Mouse (Mus musculus): ENCODE data around the gene Foxn1.
A peak's percentile ranks its signal among the peaks of the same experiment; 100 is the strongest.

Gene Foxn1

DNA sequence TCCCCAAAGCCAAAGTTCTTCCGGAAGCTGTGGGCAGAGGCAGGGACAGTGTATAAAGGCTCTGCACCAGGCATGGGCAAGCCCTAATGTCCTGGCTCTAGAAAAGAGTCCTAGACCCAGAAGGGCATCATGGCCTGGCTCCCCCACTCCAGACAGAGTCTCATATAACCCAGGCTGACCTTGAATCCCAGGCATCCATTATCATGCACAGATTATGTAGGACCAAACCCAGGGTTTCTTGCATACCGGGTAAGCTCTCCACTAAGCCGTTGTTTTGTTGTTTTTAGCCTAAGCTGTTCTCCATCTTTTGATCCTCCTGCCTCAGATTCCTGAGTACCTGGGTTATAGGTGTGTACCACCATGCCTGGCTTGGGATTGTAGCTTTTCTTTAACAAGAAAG, 14.6 kb upstream of the Foxn1 start:
- no peak for DNase-seq (ENCODE audit: low read depth, low spot score)

DNA sequence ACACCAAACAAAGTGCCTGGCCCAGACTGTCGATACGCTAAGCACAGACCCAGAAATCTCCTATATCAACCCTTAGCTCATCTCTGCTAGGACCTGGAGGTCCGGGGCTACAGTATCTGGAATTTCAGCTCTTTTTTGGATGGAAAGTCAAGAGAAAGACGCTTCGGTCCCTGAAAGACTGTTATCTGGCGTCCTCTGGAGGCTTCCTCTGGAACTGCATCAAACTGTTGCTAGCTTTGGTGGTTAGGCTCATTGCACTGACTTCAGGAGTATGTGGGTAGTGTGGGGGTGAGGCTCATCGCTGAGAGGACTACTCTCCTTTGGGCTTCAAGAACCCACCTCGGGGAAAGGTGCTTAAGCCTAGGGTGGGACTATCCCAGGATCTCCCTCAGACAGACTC, 13.3 kb upstream of the Foxn1 start:
- DNase-seq (ENCODE audit: low read depth, low spot score) = peak; percentile 80

DNA sequence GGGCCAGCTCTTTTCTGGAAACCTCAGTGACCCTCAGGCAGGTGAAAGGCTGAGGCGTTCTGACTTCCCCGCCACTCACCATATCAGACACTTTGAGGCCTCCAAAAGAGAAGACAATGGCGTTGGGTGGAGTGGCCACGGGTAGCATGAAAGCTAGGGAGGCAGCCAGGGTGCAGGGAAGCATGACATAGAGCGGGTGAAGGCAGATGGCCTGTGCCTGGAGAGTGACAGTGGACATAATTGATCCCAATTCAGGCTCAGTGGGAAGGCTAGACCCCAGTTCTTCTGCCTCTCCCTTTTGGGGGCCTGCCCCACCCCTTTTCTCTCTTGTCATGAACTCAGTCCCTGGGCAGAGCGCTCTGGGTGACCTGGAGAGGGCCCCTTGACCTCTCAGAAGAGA, 11.9 kb upstream of the Foxn1 start:
- DNase-seq (ENCODE audit: low read depth, low spot score) = no peak

DNA sequence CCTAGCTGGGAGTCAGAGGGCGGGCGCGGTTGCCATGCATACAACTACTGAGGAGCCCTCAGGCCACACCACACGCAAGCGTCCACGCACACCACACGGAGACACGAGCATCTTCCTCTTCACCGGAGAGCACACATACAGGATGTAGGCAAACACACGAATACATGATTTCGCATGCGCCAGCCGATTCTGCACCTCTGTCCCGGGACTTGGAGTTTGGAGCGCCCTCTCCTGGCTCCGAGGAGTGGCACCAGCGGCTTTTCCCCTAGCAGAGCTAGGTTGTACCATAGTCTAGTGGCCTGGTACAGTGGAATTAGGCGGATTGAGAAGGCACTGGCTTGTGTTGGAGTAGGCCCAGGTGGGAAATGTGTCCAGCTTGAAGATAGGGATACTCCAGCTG, 11.0 kb upstream of the Foxn1 start:
- peak; percentile 77 for DNase-seq (ENCODE audit: low read depth, low spot score)

DNA sequence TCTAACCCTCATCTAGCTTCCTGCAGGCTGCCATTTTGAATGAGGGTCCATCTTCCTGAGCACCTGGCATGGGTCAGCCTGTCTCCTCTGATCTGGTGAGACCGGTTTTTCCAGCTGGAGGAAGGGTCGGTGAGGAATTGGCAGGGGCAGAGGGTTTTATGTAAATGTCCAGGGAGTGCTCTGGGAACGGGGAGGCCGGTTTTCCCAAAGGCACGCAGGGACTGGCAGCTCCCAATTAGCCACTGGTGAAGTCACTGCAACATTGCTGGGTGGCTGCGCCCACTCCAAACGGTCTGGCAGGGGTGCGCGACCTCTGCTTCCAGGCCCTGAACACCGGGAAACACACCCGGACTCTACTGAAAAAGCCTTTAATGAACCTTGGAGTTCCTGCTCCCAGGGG, 10.6 kb upstream of the Foxn1 start:
- no peak for DNase-seq (ENCODE audit: low read depth, low spot score)

DNA sequence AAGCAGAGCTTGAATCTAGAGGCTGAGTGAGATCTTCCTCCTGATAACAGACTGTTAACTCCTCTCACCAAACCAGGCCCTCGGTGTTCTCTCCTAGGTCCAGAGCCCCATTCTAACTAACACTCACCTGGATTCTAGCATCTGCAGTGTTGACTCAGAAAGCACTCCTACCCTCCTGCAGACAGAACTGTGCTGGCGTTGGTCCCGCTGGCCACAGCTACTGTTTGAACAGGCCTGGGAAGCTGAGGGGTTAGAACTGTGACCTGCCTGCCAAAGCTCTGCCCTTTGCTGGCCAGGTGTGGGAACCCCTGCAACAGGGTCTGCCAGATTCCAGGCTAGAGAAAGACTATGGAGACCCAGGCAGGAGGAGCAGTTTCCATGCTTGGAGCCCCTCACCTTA, 6.4 kb upstream of the Foxn1 start:
- DNase-seq (ENCODE audit: low read depth, low spot score) = no peak

DNA sequence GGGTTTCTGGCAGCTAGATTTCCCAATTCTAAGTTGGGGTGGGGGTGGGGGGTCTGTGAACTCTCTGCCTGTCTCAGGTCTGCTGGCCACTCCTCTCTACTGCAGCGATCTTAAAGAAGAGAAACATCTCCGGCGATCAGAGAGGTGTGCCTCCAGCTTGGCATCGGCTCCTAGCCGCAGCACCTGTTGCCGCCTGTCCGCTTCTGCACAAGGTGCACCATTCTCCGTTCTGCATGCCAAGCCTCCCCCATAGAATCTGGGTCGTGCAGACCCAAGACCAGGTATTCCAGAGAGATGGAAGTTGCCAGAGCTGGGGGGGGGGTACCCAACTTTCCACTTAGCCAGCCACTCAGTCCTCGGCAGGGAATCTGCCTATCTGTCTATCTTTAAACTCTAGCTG, 582 bp downstream of the Foxn1 start:
- no peak for DNase-seq (ENCODE audit: low read depth, low spot score)

DNA sequence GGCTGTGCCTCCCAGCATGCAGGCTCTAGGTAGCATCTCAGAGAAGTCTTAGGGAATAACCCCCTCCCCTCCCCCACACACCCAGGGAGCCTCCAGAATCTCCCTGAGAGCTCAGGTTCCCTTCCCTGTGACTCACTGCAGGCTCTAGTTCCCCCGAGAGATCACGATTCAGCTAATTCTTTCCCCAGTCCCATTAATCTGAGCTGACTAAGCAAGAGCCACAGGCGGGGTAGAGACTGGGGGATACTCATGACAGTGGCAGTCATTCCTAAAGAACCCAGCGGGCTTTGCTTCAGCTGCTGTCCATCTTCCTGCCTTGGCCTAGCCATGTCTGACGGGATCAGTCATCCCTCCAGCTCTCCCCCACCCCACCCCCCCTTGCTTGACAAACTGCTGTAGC, 3.7 kb downstream of the Foxn1 start:
- no peak for DNase-seq (ENCODE audit: low read depth, low spot score)

DNA sequence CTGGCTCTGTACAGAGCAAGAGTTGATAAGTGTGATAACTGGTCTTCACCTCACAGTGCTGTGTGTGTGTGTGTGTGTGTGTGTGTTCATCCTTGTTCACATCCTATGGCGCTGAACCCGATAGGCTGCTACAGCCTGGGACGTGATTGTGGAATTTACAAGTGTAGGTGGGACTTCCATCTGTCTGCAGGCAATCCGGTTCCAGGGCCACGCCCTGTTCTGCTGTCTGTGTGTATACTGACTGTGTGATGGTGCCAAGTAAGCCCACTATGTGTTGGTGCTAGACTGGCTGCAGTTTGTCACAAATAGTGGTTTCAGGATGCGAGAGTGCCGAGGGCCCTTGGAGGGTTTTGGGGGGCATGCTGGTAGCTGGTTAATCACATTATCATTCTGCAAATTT, 4.1 kb downstream of the Foxn1 start:
- DNase-seq (ENCODE audit: low read depth, low spot score) = no peak

DNA sequence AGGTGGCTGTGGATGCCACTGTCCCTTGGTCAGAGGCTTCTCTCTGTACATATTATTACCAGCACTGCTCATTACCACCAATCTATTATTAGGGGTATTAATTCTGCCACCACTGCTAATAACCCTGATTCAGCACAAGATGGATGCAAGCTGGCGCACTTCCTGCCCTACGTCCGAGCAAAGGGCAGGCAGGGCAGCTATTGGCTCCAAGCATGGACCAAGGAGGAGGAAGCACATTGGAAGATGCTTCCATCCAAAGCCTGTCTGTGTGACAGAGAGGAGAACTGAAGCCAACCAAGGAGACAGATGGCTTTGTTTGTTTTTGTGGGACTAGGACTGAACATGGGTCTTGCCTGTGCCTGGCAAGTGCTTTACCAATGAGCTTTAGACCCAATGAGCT, 5.4 kb downstream of the Foxn1 start:
- DNase-seq (ENCODE audit: low read depth, low spot score) = no peak

DNA sequence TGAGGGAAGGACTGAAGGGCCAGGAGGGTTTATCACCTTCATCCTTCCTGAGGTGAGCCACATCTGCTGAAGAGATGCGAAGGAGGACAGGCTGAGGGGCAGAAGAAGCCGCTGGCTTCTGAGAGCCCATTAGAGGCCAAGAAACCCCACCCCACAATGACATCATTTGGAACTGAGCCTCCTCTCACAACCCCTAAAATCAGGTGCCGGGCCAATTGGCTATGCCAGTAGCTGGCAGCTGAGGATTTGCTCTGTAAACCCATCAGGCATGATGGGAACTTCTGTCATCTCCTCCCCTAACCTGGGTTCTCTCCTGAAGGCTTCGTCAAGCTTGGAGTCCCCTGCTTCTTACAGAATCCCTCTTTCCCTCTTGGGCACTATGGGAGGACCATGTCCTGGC, 6.0 kb downstream of the Foxn1 start:
- no peak for DNase-seq (ENCODE audit: low read depth, low spot score)

DNA sequence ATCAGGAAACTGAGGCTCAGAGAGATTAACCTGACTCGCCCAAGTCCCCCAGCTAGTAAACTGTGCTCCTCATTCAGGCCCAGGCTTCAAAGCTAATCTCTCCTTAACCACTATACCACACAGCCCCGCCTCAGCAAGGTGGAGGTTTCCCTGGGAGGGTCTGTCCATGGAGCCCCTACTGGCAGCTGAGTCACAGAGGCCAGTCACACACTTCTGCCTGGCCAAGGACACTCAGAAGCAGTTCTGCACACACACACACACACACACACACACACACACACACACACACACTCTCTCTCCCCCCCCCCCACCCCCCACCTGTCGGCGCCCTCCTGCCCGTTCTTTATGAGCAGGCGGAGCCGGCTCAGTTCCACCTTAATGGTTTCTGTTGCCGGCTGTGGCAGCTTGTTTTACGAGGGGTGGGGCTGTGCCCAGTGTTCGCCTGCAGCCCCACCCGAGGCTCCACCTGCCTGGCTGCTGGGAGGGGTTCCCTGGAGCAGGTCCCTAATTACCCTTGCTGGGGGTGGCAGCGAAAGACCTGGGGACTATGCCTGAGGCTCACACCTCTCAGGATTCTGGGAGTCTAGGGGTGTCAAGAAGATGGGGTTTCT, 8.7 kb downstream of the Foxn1 start:
- DNase-seq (ENCODE audit: low read depth, low spot score) = peak; percentile 40

DNA sequence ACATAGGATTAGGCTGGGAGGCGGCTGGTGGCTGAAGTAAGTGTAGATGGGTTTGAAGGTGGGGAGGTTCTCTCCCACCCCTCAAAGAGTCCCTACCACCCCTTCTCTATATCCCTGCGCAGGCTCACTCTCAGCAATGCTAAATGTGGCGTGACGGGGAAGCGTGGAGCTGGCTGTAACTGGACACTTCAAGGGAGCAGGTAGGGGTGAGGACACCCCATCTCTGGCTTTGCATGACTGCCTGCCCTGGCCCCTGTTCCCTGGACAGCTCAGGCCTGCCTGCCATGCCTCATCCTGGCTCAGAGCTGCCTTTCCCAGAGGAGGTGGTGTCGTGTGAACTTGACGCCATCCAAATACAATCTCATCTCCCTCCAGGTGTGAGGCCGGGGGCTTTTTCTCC, 12.2 kb downstream of the Foxn1 start:
- DNase-seq (ENCODE audit: low read depth, low spot score) = no peak

DNA sequence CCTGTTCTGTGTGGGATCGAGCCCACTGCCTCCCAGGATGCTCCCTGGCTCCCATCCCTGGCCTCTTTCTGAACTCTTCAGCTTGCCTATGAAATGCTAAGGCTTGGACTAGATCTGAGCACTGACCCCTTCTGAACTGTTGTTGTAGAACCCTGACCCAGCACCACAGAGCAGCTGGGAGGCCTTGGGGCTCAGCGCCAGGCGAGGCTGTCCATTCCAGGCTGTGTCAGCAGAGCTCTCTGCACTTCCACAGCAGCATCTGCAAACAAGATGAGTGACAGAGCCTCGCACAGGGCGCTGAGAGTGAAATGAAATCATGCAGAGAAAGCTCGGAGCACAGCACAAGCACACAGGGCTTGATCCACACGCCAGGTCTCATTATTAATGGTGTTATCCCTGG, 13.7 kb downstream of the Foxn1 start:
- DNase-seq (ENCODE audit: low read depth, low spot score) = no peak

DNA sequence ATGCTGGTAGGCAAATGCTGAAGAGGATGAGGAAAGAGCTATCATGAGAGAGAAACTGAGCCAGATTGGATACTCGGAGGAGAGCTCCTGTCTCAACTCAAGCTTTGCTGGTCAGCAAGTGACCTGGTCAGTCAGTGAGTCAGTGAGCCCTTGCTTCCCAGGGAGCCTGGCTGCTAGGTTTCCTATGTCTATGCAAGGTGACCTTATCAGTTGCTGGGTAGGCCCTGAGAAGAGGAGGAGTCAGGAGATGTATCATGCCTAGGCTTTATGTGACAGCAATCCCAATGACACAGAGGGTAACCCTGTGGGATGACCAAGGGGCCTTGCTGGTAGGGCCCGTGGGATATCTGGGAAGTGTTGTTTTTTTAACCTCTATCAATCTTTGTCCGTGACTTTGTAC, 14.2 kb downstream of the Foxn1 start:
- no peak for DNase-seq (ENCODE audit: low read depth, low spot score)

DNA sequence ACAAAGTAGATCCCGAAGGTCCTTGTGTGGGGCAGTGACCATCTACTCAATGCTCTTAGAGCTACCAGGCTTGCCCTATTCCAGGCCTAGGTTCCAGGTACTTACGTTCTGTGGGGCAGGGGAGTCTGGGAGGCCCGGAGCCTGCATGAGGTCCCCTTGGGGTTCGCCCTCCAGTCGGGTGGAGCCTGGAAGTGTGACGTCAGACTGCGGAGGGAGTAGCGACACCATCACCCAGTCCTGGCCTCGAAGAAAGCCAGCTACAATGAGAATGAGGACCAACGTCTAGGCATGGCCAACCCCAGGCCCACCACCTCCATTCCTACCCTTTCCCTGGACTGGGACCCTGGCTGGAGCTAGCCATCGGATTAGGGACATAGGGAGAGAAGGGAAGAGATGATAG, 14.6 kb downstream of the Foxn1 start:
- no peak for DNase-seq (ENCODE audit: low read depth, low spot score)

DNA sequence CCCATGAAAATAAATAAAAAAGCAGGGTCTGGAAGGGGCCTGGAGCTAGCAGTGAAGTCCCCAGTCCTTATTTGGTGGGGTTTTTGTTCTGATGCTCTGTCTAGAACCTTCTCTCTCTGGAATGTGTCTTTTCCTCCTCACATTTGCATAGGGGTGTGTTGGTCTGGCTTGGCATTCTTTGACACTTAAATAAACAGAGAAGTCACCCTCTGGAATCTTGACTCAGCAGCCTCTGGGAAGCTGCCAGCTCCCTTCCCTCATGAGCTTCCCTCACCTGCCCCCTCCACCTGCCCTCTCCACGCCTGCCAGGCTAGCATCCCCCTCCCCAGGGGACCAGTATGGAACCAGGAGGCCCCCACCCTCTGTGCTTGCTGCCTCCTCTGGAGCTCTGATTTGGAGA, 16.0 kb downstream of the Foxn1 start:
- no peak for DNase-seq (ENCODE audit: low read depth, low spot score)

DNA sequence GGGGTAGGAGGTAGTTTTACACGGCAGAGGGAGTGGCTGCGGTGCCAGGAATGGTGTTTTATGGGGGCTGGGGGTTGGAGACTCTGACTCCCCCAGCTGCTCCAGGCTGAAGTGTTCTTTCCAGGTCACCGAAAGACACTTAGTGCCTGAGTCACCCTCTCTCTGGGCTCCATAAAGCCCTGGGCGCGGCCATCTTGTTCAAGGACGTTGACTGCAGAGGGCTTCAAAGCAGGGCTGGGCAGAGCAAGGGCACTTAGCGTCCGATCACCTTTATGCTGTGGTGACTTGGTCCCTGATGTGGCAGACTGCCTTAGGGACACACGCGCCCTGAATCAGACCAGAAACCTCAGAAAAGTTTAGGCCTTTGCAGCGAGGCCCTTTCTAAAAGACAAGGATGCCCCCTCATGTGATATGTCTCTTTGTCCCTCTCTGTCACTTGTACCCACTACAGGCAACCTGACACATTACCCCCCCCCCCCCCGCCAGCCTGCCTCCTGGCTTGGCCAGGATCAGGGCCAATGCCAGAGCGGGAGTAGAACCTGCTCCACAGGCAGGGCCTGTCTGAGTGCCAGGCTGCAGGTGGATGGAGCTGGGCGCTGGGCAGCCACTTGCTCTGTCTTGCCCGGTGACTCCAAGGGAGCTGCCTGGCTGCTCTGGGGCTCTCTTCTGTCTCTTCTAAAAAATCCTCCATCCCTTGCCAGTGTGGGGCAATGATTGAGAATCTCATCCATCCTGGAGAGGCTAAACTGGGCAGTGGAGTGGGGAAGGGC, 18.7 kb downstream of the Foxn1 start:
- no peak for DNase-seq (ENCODE audit: low read depth, low spot score)

DNA sequence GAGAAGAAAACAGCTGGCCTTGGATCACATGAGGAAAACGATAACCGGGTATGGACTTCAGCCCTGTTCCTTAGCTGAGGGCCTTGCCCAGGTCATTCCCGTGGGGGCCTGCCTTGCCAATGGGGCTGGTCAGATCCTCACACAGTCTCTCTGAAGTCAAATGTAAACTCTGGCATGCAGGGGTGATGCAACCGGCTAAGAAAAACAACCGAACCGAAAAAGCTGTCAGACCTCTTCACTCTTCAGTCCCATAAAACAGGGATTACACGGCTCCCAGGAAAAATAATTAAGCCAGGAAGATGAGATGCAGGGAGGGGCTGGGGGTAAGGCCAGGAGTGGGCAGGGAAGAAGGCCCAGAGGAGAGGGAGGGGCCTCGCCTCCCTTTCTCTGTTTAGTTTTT, 22.3 kb downstream of the Foxn1 start:
- no peak for DNase-seq (ENCODE audit: low read depth, low spot score)

DNA sequence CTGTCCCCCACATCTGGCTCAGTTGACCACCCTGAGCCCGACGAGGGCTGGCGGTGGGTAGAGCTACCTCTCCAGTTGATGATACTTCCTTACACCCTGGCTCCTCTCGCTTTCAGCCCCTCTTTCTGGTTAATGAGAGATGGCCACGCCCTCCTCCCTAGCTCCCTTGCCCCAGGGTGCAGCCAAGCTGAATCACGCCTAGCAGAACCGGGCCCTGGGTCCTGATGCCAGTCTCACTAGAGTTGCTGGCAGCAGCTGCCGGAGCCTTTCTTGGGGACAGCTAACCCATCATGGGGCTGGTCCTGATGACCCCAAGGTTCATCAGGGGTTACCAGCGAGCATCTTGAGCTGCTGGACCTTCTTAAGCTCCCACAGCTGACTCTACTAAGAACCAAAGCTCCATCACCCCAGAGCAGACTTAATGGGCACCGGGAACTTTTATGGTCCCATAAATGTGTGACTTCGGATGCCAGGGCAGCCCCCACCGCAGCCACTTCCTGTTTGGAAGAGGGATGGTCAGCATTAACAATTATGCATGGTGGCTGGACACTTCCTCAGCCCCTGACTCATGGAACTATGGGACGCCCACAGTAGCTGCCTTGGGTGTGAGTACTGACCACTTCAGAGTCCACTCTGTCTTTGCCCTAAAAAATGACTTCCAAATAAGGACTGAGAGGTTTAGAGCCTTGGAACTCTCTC, 22.9 kb downstream of the Foxn1 start:
- DNase-seq (ENCODE audit: low read depth, low spot score) = no peak

DNA sequence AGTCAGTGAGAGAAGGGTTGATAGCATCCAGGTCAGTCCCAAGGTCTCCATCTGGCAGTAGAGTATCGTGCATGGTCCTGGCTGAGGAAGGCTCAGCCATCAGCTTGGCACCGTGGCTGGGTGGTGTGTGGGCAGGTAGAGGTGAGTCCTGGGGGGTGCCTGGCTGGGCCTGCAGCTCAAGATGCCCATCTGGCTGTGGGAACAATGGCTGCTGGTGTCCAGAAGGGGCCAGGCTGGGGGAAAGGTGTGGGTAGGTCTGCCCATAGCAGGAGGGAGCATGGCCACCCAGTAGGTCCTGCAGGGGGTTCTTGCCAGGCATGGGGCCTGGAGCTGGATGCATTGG, 25.6 kb downstream of the Foxn1 start:
- DNase-seq (ENCODE audit: low read depth, low spot score) = no peak

DNA sequence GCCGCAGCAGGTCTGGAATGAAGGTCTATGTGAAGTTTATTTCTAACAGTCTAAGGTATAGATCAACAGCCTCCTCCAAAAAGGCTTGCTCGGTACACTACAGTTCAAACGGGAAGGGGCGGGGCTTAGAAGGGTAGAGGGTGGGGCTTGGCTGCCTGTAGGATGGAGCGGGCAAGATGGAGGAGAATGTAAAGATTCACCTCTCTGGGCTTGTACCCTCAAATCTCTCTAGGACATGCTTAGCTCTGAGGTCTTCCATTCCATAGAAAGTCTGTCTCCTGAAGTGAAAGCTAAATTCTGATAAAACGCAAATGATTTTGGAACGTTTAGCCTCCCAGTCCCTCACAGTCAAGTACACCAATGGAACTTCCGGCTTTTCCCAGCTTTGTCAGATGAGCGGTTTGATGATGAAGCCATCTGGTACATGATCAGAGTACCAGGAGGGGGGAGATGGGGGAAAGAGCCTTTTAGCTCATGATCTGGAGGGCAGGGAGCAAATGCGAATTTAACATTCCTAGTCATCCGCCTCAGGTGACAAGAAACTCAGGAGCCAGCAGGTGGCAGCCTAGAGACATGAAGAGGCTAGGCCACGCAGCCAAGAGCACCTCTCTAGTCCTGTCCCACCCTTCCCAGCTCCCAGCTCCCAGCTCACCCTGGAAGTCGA, 26.1 kb downstream of the Foxn1 start:
- peak; percentile 79 for DNase-seq (ENCODE audit: low read depth, low spot score)
